Mouse (Mus musculus): ENCODE results near the gene Lif. TPM values are rescaled to one million over a fixed set of nuclear protein-coding genes. Genes with fewer than 3 reads are reported as not detected.

Gene Lif
- total RNA-seq, 2 experiments from 2014 or later: 0.17 to 0.23 TPM

DNA sequence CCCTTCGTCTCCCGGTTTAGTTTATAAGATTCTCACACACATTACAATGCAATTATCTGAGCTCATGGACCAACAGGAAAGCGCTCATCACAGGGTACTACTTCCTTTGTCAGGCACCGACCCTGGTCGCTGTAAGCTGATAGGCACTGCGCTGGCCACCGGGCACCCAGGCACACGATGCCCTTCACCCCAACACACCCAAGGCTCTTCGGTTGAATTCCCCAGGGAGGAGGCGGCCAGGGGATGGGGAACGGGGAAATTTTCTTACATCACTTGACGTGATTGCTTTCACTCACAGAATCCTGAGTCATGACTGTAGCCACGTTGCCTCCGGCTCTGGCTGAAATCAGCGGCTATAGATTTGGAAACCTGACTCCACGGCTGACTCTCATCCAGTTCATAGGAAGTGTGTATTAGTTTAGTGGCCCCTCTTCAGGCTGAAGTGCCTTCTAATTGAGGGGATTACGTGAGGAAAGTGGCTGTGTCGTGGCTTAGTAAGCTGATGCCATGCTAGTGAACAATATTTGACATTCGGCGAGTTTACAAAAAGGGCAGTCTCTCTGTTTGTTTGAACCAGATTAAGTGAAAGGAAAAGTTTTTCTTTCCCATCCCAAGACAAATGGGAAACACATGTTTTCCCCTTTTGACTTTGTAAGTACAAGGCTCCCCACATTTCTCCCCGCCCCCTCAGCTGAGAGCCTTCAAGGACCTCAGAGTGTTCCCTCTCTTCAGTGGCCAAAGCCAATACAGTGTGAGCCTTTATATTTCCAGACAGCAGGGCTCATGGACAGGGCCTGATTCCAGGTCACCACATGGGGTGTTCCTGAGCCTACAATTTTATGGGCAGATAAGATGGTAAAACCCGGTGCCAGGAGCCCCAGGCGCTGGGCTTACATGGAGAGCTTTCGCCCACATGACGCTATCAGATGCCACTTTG, 51.4 kb downstream of the Lif start:
- Histone ChIP-seq H3K27ac (peak overlapping the region; percentile 71), H3K4me3 (peak overlapping the region; percentile 19; the same call in 1 of the 2 replicates)
- intact Hi-C loops (cut with DNase I): no loop called here
- peak; percentile 56 for DNase-seq
- no peak for TF ChIP-seq CTCF (IDR thresholded peaks at IDR 0.05)

DNA sequence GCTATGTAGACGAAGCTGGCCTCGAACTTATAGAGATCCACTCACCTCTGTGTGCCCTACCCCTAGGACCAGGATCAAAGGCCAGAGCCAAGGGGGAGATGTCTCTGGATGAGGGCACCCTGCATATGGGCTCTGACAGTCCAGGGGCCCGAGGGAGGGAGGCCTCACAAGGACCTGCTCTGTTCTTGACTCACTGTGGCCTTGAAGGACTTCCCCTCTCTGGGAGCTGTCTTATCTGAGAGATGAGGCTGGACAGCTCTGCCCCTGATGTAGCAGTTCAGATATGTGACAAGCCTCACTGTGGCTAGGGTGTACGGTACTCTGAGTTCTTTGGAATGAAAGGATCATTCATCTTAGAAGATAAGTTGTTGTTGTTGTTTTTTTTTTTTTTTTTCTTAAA, 52.3 kb downstream of the Lif start:
- Histone ChIP-seq H3K4me3 (no peak overlapping the region), H3K27ac (no peak overlapping the region)
- intact Hi-C loops (cut with DNase I): no loop called here
- TF ChIP-seq CTCF (IDR thresholded peaks at IDR 0.05): no peak
- DNase-seq: no peak

DNA sequence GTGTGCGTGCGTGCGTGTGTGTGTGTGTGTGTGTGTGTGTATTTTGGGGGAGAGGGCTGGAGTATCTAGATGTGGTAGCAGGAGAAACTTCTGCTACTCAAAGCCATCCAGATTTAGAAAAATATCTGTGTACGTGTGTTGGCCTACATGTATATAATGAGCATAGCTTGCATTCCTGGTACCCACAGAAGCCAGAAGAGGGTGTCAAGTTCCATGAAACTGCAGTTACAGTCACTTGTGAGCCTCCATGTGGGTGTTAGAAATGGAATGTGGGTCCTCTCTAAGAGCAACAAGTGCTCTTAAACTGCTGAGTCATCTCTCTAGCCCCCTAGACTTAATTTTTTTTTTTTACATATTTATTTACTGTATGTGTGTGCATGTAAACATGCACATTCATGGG, 53.0 kb downstream of the Lif start:
- no peak for TF ChIP-seq CTCF (IDR thresholded peaks at IDR 0.05)
- no peak for DNase-seq
- H3K27ac ChIP-seq: no peak overlapping the region
- no peak overlapping the region for H3K4me3 ChIP-seq
- intact Hi-C loops (cut with DNase I): no loop called here

DNA sequence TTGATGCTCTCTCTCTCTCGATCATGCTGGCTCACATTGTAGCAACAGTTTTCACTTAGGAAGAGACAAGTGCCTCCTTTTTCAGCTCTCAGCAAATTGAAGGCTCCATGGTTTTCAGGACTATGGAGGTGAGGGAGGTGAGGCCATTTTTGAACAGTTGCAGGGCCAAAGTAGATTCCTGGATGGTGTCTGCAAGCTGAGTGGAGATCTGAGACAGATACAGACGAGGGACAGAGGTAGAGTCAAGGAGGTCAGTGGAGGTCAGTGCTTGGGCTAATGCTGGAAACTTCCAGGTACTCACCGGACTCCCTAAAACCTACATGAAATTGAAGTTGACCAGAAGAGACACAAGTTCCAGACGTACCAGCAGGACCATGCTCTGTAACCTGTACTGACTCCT, 54.8 kb downstream of the Lif start:
- TF ChIP-seq CTCF (IDR thresholded peaks at IDR 0.05): no peak
- no peak for DNase-seq
- intact Hi-C loops (cut with DNase I): no loop called here
- Histone ChIP-seq H3K27ac (no peak overlapping the region), H3K4me3 (no peak overlapping the region)

DNA sequence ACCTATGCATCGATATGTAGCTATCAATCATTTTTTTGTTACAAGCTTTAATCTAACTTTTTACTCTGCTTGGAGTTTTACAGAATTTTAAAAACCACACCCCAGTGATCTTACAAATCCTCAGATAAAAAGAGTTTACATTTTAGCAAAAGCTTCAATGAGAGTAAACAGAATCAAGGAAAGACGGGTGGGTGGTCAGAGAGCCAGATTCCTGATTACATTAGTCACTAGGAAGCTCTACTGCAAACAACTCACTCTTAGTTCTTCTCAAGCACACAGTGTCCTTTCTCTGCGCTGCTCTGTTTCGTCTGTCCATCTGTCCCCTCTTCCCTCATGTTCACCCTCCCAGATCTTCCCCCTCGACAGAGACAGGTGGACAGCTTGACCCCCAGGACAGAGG, 59.9 kb downstream of the Lif start:
- TF ChIP-seq CTCF (IDR thresholded peaks at IDR 0.05): no peak
- H3K27ac ChIP-seq: no peak overlapping the region
- DNase-seq: no peak
- intact Hi-C loops (cut with DNase I): no loop called here
- H3K4me3 ChIP-seq: no peak overlapping the region

DNA sequence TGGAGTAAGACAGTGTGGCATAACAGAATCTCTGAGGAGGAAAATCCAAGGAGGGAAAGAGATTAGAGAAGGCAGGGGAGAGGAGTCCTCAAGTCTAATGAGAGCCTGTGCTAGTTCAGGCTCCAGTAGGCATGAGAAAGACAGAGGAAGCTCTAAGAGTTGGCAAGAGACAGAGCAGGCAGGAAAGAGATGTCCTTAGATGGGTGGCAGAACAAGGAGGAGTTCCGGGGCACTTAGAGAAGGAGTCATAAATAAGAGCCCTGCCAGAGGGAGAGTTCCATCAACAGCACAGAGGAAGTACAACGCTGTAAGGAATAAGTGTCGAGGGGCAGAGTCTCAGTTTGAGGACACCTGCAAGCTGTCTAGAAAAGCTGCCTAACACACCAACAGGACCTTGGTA, 60.7 kb downstream of the Lif start:
- no peak overlapping the region for H3K4me3 ChIP-seq

DNA sequence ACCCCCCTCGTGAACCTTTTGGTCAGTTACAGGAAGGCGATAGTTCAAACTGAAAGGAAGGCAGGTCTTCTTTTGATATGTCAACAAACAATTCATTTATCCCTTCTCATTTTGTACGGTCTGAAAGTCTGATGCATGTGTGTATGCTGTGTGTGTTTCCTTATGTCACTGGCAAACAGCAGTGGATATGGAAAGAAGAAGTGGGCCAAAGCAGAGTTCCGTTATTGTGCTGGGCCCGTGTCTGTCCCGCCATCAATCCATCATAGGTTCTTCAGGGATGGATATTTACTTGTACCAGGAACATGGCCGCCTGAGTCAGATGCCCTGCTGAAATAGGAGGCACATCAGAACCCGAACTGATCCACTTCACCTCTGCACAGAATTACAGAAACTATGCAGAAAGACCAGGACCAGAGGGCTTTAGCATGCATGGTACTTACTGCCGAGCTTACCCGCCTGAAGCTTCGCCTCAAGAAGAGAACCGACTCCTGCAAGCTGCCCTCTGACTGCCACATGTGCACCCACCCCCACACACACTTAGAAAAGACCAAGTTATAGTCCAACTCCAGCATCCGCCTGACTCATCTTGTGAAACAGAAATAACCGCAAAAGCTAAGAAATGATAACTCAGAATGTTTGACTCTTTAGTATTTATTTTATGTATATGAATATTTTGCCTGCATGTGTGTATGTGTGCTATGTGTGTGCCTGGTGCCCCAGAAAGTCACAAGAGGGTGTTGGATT, 62.0 kb downstream of the Lif start:
- H3K4me3 ChIP-seq: no peak overlapping the region
- TF ChIP-seq CTCF (IDR thresholded peaks at IDR 0.05): no peak
- DNase-seq: no peak
- no peak overlapping the region for H3K27ac ChIP-seq
- intact Hi-C loops (cut with DNase I): no loop called here

More for the DNA sequence above, 60.7 kb downstream of the Lif start:
- TF ChIP-seq CTCF (IDR thresholded peaks at IDR 0.05): no peak
- no peak for DNase-seq
- H3K27ac ChIP-seq: no peak overlapping the region
- intact Hi-C loops (cut with DNase I): no loop called here

DNA sequence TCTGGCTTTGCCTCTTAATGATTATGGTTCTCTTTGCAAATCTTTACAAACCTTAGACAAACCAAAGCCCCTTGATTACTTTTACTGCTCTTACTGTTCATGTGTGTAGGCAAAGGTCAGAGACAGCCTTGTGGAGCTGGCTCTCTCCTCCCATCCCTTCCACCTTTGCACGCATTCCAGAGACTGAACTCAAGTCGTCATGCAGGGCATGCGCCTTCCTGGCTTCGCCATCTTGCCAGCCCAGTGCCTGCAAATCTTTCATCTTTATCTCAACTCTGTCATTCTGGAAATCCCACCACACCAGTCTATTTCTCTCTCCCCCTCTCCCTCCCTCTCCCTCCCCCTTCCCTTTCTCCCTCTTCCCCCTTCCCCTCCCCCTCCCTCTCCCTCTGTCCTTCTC, 63.5 kb downstream of the Lif start:
- H3K27ac ChIP-seq: no peak overlapping the region
- no peak for TF ChIP-seq CTCF (IDR thresholded peaks at IDR 0.05)
- intact Hi-C loops (cut with DNase I): no loop called here

More for the DNA sequence above, 63.5 kb downstream of the Lif start:
- no peak overlapping the region for H3K4me3 ChIP-seq
- DNase-seq: no peak

Other genes with a start within 250 kb of the Lif start
- not detected for gene Sec14l4, start 226.1 kb upstream of the Lif start, total RNA-seq (2021)
- not detected for gene Sec14l3, start 192.7 kb upstream of the Lif start, total RNA-seq (2021)
- gene Mtfp1, start 162.1 kb upstream of the Lif start, total RNA-seq (2021): 10 to 100 TPM; 38.9 to 72.9 TPM
- under 1 TPM; 0.22 to 0.36 TPM for gene Sec14l2, start 134.1 kb upstream of the Lif start, total RNA-seq (2021)
- gene Rnf215, start 122.4 kb upstream of the Lif start, total RNA-seq (2021): 1 to 10 TPM; 4.6 to 6.3 TPM
- 1 to 10 TPM; 3.2 to 3.4 TPM for gene Ccdc157, start 97.3 kb upstream of the Lif start, total RNA-seq (2021)
- gene Sf3a1, start 97.2 kb upstream of the Lif start, total RNA-seq (2021): 10 to 100 TPM; 13.9 to 19.6 TPM
- gene Tbc1d10a, start 70.8 kb upstream of the Lif start, total RNA-seq (2021): 1 to 10 TPM; 3.1 to 5.2 TPM
- gene Castor1, start 39.3 kb upstream of the Lif start, total RNA-seq (2021): 1 to 10 TPM; 2.0 to 2.6 TPM
- gene Osm, start 21.1 kb upstream of the Lif start, total RNA-seq (2021): not detected
- not detected for gene Hormad2, start 183.5 kb downstream of the Lif start, total RNA-seq (2021)

Data from gastrocnemius, adult 2 months (tissue).